Mouse (Mus musculus): ENCODE results near the gene Poc1b. TPM values are rescaled to one million over a fixed set of nuclear protein-coding genes. Genes with fewer than 3 reads are reported as not detected.

Poc1b gene
- polyA plus RNA-seq, 1 experiment, result 9.8 TPM

DNA sequence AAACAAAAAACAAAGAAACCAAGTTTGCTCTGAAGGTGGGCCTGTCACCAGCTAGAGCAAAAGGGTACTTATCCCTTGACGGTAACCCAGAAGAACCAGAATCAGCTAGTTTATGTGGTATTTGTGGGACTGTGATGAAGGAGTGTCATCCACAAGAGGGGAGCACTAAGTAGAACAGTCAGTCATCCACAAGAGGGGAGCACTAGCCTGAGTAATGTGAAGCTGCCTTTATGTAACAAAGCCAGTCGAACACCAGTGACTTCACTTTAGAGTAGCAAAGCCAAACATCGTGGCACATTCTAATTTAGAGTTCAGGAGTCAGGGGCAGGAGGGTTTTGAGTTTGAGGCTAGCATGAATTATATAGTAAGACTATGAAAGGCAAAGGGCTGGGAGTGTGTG, 59.6 kb downstream of the Poc1b start:
- TF ChIP-seq GATA1 (IDR thresholded peaks at IDR 0.05; ENCODE audit: low read length), result no peak

DNA sequence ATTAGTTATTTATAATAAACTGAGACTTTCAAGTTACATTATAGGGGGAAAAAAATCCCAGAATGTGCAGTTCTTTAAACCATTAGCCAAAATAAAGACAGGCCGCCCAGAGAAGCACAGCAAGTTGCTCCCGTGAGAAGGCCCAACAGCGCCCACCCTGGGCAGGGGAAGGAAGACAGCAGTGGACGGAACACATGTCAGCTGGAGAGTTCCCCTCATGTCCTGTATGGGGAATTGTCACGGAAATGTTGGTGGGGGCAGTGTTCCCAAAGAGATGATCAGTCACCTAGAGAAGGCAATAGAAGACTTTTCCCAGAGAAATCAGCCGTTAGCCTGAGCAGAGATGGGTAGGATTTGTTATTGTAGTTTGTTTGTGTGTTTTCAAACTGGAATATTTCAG, 61.6 kb downstream of the Poc1b start:
- TF ChIP-seq GATA1 (IDR thresholded peaks at IDR 0.05; ENCODE audit: low read length), result no peak

DNA sequence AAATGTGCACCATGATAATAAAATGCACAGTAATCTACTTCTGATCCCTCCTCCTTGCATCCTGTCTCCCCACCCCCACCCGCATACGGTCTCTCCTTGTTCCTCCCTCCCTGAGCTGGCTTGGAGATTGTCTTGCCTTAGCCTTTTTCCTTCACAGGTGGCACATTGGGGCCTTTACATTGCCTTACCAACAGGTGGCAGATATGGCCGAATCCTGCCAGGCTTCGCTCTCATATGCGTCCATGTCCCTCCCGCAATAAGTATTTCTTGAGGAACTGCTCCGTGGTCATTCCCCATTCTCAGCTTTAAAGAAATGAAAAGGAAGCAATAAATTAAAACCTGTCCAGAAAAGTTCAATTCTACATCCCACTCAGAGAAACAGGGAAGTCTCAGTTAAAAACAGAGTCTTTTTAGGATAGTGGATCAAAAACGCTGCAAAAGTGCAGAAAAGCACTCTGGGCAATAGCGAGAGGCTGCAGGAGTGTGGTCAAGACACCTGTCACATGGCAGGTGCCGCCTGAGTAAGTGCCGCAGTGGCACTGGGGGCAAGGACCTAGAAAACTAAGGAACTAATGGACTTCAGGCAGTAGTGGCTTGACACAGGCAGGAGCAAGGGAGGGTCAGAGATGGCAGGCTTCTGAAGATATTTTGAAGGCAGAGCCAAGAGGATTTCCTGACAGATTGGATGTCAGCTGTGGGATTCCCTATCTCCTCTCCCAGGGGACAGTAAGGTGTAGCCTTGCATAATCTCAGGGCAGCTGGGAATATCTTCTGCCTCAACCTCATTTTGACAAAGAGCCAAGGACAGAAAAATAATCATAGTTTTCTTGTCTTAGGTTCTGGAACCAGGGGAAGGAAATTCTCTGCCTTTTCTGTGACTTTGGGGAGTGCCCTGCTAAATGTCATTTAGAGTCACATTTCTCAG, 62.3 kb downstream of the Poc1b start:
- TF ChIP-seq GATA1 (IDR thresholded peaks at IDR 0.05; ENCODE audit: low read length), result no peak

DNA sequence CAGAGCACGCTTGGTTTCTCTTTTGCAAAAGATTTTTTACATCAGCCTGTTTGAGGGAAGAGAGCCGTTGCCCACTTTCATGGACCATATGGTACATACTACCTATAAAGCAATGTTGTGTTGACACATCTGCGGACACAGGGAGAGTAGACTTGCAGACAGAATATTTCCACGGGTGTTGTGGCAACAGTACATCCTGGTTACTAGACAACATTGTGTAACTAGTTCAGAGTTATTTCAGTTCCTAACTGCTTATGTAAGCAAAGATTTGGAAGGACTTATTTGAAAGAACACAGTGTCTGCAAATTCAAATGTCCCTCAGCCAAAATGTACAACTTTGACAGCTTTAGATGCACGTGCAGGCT, 62.9 kb downstream of the Poc1b start:
- TF ChIP-seq GATA1 (IDR thresholded peaks at IDR 0.05; ENCODE audit: low read length), result no peak

DNA sequence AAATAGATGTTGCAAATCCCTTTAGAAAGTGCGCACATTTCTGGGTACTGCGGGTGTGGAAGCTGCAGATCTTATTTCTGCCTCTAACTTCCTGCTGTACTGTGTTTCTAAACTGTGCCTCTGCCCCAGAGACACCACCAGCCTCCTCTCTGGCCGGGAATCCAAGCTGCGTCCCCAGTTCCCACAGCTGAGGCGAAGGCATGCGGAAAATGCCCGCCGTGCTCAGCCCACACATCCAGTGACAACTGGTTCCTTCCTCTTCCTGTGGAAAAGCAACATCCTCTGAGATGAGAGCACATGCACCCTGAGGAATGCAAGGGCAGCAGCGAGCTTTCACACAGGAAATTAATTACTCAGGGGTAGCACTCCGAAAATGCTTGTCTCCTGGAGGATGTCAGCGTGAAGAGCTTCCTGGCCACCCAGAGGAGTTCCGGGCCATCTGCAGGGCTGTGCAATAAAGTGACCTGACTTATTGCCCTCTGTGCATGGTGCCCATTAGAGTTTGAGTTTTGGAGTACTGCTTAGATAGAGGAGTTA, 65.2 kb downstream of the Poc1b start:
- TF ChIP-seq GATA1 (IDR thresholded peaks at IDR 0.05; ENCODE audit: low read length), result no peak

DNA sequence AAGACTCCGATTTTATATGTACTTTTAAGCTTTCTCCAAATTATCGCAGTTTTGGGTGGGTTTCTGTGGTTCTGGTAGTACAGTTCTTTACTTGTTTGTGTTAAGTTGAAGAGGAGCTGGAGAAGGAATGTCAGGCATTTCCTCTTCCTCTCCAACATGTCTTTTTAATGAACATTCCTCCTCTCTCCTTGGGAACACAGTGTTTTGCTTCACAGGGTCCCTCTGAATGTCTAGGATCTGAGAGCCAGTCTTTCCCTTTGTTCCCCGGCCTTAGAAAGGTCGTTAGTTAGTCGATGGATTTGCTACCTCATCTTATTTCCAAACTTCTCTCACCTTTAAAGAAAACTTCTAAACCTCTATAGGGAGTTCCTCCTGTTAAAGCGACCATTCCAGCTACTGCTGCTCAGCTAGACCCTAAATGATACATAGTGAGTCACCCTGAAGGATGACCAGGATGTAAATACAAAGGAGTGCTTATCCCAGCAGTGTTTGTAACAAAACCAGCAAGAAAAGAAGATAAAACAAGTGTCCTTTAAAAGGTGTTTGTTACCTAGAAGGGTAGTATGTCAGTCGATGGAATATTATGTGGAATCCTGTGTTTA, 66.2 kb downstream of the Poc1b start:
- TF ChIP-seq GATA1 (IDR thresholded peaks at IDR 0.05; ENCODE audit: low read length), result no peak

DNA sequence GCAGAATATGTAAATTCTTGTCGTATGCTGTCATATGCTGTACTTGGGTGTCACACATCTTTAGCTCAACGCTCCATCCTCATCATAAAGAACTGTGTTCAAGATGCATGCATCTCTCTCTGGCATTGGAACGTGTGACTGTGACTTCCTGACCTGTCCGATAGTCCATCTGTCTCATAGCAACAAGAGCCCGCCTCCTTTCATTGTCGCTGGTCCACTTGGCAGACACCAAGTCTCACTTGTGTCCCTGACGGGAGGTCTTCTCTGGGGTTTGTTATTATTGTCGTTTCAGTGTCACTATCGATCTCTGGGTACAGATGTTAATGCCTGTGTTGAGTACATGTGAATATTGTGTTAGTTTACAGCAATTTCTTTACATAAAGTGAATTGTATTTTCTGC, 70.1 kb downstream of the Poc1b start:
- no peak for TF ChIP-seq GATA1 (IDR thresholded peaks at IDR 0.05; ENCODE audit: low read length)

DNA sequence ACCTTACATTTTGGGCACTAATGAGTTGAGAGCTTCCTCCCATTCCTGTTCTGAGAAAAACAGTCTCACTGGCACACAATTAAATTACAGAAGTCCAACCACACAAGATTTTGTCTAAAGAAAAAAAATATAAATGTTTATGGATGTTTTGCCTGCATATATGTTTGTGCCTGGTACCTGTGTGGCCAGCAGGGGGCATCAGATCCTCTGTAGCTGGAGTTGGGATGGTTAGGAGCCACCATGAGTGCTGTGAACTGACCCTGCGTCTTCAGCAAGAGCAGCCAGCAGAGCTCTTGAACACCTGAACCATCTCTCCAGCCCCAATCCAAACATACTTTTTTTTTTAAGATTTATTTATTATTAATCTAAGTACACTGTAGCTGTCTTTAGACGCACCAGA, 71.3 kb downstream of the Poc1b start:
- no peak for TF ChIP-seq GATA1 (IDR thresholded peaks at IDR 0.05; ENCODE audit: low read length)

DNA sequence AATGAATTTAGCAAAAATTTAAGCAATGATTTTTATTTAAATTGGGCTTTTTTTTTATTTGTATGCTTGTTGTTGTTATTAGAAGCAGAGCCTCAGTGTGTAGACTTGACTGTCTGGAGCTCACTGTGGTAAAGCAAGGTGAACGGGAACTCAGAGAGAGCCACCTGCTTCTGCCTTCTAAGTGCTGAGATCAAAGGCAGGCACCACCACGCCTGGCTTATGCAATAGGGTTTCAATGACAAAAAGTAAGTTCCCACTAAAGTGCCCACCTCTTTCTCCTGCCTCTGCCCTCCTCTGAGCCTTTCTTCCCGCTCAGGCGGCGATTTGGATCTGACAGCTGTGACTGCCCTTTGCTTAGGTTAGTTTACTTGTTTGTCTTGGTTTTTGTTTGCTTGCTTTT, 72.3 kb downstream of the Poc1b start:
- no peak for TF ChIP-seq GATA1 (IDR thresholded peaks at IDR 0.05; ENCODE audit: low read length)

DNA sequence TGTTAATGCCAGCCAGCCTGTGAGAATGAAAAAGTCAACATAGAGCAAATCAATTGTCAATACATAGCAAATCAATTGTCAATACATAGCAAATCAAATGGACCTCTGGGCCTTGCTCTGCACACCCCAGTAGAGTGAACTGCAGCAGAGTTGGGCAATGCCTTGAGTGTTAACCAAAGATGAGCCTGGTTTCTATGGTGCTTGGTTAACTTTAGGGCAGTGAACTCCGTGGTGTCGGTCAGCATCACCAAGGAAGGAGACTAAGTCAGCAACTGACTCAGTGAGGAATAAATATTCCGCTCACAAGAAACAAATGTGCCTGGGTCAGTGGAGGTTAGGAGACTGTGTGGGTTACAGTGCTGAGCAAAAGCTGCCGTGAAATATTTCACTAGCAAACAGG, 72.7 kb downstream of the Poc1b start:
- no peak for TF ChIP-seq GATA1 (IDR thresholded peaks at IDR 0.05; ENCODE audit: low read length)

DNA sequence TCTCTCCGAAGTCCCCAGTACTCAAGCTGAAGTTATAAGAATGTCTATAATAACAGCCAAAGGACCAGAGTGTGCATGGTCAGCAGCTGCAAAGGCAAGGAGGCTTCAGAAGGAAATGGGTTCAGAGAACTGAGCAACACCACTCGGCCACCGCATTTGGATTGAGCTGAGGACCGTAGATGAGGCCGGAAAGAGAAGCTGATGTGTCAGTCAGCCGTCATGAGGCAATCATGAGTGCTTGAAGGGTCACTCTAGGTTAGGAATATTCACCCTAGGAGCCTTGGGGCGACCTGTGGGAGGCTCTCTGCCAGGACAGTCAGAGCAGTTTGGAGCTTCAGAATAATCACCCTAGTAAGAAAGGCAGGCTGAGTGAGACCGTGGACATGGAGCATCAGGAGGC, 74.7 kb downstream of the Poc1b start:
- TF ChIP-seq GATA1 (IDR thresholded peaks at IDR 0.05; ENCODE audit: low read length), result no peak

DNA sequence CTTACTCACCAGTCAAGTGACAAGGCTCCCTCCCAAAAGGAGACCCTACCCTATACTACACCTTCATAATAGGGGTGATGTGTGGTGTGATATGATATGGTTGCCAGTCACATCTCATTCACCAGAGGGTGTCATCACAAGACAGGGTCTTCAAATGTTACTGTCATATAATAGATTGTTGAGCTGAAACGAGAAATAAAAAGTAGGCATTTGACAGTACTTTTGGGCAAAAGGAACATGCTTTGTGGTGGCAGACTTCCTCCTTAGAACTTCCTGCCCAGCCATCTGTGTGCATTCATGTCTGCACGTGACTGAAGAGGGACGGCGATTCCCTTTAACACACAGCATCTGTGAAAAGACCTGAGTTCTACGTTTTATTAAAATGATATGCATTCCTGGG, 75.3 kb downstream of the Poc1b start:
- TF ChIP-seq GATA1 (IDR thresholded peaks at IDR 0.05; ENCODE audit: low read length), result no peak

DNA sequence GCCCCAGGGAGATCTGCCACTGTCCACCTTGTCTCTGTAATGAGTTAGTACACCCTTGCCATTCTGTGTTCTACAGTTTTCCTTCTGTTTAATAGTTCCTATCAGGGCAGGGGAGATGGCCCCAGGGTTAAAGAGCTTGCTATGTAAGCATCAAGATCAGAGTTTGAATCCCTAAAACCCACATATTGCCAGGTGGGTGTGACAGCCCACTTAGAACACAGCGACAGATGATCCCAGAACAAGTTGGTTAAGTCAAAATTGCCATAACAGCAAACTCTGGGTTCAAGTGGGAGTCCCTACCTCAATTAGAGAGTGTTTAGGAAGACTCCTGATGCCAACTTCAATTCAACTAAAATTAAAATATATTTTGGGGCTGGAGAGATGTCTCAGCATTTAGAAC, 81.3 kb downstream of the Poc1b start:
- TF ChIP-seq GATA1 (IDR thresholded peaks at IDR 0.05; ENCODE audit: low read length), result no peak

DNA sequence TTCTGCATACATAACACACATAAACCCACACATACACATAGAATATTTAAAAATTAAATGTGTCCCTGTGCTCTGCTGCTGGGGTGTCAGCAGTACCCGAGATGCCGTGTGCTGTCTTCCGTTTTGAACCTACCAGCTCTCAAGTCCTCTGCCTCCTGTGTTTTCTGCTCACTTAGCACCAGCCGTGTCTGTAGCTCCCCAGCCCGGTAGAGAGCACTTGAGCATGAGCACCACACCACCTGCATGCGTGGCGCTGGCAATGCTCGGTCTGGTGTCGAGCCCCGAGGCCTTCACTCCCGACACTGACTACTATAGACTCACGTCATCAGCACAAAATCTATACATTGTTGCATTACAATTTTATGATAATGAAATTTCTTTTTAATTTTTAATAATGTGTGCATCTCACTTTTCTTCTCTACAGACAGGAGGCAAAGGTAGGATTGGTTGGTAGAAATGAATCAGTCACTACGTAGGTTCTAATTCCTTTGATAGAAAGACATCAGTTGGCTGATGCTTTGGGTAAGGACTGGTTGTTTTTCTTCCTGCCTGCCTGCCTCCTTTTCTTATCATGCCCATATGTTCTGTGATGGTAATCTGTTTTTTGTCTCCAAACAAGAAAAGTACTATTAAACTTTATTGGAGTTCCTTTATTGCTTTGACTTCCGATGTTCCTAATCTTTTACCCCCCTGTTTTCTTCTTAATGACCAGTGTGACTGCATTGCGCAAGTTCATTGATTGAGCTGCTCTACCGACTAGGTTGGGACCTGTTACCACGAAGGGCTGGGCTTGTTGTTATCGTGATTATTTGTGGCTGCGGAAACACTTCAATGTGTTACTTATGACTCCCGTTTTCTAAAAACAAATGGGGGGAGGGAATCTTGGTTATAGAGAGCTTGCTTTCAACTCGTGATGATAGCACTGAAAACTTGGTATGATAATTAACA, 82.1 kb downstream of the Poc1b start:
- no peak for TF ChIP-seq GATA1 (IDR thresholded peaks at IDR 0.05; ENCODE audit: low read length)

DNA sequence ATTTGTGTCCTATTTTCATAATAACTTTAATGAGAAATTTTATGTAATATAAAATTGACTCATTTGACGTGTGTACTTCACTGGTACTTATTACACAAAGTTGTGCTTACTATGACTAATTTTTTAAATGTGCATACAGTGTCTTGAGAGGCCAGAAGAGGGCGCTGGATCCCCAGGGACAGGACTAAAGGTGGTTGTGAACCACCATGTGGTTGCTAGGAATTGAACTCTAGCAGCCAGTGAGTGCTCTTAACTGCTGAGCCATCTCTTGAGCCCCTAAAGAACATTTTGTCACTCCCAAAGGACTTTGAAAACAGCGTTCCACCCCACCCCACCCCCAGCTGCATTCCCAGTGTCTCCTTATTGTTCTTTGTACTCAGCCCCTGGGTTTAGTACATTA, 84.0 kb downstream of the Poc1b start:
- TF ChIP-seq GATA1 (IDR thresholded peaks at IDR 0.05; ENCODE audit: low read length), result no peak
